Mouse (Mus musculus): Measurements from ENCODE around the gene Poglut1. TPM values are rescaled to one million over a fixed set of nuclear protein-coding genes. Genes with fewer than 3 reads are reported as not detected.

Gene Poglut1
- polyA plus RNA-seq, 1 experiment from 2014 or later, result 11.7 TPM

DNA sequence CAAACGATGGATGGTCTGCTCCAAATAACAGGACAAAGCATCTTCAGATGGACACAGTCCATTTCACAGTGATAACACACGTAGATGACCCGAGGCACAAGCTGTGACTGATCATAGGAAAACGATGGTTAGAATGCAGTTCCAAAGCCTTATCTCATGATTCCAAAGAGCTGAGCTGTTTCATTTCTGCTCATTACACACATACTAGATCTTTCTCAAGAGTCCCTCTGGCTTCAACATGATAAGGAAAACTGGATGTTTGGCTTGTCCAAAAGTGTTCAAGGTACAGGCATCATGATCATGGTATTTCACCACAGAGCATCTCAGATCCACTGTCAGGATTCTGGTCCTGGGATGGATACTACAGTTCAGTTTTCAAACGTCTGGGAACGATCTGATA lies 23.8 kb downstream of the Poglut1 start:
- H3K4me1 ChIP-seq (replicated peaks), result peaks cover 13% of the 10 kb centered on the region
- WGBS (ENCODE audit: insufficient replicate concordance), result 68% methylated on average over 6 of the region's 6 CpGs
- no peak overlapping the region for H3K27ac ChIP-seq
- no peak overlapping the region for H3K9ac ChIP-seq
- H3K36me3 ChIP-seq, result peaks cover 39% of the 10 kb centered on the region
- no peak overlapping the region for H3K4me2 ChIP-seq
- no peaks in the 10 kb centered on the region for H3K27me3 ChIP-seq
- ATAC-seq (ENCODE audit: low read depth) (no peak), DNase-seq (no peak)
- H3K9me3 ChIP-seq (replicated peaks), result no peaks in the 10 kb centered on the region
- no peak overlapping the region for H3K4me3 ChIP-seq (replicated peaks)

DNA sequence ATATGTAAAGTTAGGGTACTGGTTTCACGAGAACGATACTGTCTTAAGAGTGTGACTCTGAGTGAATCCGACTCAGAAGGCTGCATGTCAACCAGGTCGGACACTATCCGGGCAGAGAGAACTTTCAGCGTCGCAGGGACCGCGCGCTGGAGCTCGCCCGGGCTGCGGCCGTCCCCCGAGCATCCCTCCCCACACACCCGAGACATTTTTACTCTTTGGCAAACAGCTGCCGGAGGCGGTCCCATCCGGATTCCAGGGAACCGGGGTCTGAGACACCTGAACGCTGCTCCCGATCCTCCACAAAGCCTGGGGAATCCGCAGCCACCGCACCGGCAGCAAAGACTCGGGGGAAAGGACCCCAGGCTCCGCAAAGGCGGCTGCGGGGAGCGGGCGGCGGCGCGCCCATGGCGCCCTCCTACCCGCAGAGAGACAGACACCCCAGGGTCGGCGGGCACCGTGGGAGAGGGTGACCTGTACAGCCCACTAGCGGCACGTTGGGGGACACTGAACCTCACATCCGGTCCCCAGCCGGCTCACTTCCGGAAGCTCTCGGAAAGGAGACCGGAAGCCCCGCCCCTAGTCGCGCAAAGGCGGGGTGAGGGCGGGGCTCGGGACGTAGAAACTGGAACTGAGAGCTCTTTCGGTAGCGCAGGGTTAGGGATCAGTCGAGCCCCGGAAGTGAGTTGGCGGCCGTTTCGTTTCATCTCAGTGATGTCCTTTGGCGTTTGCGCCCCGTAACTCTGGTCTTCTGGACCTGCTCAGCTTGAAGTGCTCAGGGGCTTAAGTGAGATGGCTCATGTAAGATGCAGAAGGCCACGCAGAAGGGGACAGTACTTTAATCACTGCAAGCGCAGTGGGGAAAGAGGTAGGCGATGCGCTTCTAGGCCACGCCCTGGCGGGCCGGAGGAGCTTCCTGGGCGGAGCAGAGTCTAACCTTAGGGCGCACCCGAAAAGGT lies 27.7 kb downstream of the Poglut1 start, which contains the start of gene Timmdc1:
Gene Timmdc1, minus strand, starts transcription at position 535 of the 956 bp plus-strand sequence.
- no peaks in the 10 kb centered on the region for H3K27me3 ChIP-seq
- H3K36me3 ChIP-seq, result peaks cover 29% of the 10 kb centered on the region
- H3K9me3 ChIP-seq (replicated peaks), result no peaks in the 10 kb centered on the region
- peak within 1 kb of the TSS; percentile 89 for H3K4me3 ChIP-seq (replicated peaks)
- H3K4me2 ChIP-seq, result peak within 1 kb of the TSS; percentile 88
- peaks cover 24% of the 10 kb centered on the region for H3K4me1 ChIP-seq (replicated peaks)
- WGBS (ENCODE audit: insufficient replicate concordance), result under 1% methylated on average over 73 of the region's 73 CpGs
- DNase-seq (peak; percentile 78), ATAC-seq (ENCODE audit: low read depth) (peak; percentile 98)
- peak within 1 kb of the TSS; percentile 96 for H3K27ac ChIP-seq
- H3K9ac ChIP-seq, result peak within 1 kb of the TSS; percentile 93

GRCm38 (mm10) chr16:38521211-38521987 lies 28.7 kb downstream of the Poglut1 start:
- 25% methylated on average over 8 of the region's 8 CpGs for WGBS (ENCODE audit: insufficient replicate concordance)
- H3K4me2 ChIP-seq, result peak overlapping the region; percentile 88
- DNase-seq (no peak), ATAC-seq (ENCODE audit: low read depth) (no peak)
- H3K9me3 ChIP-seq (replicated peaks), result no peaks in the 10 kb centered on the region
- 0 out of 2 replicates have a peak overlapping the region, but pooled peaks have one; percentile 96 for H3K27ac ChIP-seq
- peak overlapping the region; percentile 89 for H3K4me3 ChIP-seq (replicated peaks)
- peaks cover 30% of the 10 kb centered on the region for H3K36me3 ChIP-seq
- H3K27me3 ChIP-seq, result no peaks in the 10 kb centered on the region
- H3K4me1 ChIP-seq (replicated peaks), result peaks cover 24% of the 10 kb centered on the region
- peak overlapping the region; percentile 93 for H3K9ac ChIP-seq

GRCm38 (mm10) chr16:38519140-38519539 lies 30.9 kb downstream of the Poglut1 start:
- 95% methylated on average over 2 of the region's 2 CpGs for WGBS (ENCODE audit: insufficient replicate concordance)

DNA sequence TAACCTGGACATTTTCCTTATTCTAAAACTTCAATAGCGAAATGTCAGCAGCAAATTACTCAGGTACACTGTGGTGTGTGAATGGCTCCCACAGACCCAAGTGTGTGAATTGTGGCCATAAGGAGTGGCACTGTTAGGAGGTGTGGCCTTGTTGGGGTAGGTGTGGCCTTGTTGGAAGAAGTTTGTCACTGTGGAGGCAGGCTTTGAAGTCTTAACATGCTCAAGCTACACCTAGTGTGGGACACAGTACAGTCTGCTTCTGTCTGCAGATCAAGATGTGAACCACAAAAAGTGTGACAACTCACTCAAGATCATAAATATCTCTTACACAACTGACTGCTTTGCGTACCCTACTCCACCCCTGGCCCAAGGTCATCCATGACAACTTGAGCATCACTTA lies 39.2 kb downstream of the Poglut1 start:
- WGBS (ENCODE audit: insufficient replicate concordance), result 83% methylated on average over 2 of the region's 2 CpGs
- Histone ChIP-seq H3K4me1 (replicated peaks) (no peaks in the 10 kb centered on the region), H3K9me3 (replicated peaks) (no peaks in the 10 kb centered on the region), H3K27me3 (no peaks in the 10 kb centered on the region), H3K27ac (no peak overlapping the region), H3K4me2 (no peak overlapping the region), H3K4me3 (replicated peaks) (no peak overlapping the region), H3K9ac (no peak overlapping the region), H3K36me3 (peaks cover 65% of the 10 kb centered on the region)
- no peak for DNase-seq
- no peak for ATAC-seq (ENCODE audit: low read depth)

More at GRCm38 (mm10) chr16:38519140-38519539, 30.9 kb downstream of the Poglut1 start:
- Histone ChIP-seq H3K27ac (no peak overlapping the region), H3K4me1 (replicated peaks) (peaks cover 24% of the 10 kb centered on the region), H3K36me3 (peaks cover 33% of the 10 kb centered on the region), H3K9ac (no peak overlapping the region), H3K27me3 (no peaks in the 10 kb centered on the region), H3K4me3 (replicated peaks) (no peak overlapping the region), H3K9me3 (replicated peaks) (no peaks in the 10 kb centered on the region), H3K4me2 (no peak overlapping the region)
- ATAC-seq (ENCODE audit: low read depth) (no peak), DNase-seq (no peak)

DNA sequence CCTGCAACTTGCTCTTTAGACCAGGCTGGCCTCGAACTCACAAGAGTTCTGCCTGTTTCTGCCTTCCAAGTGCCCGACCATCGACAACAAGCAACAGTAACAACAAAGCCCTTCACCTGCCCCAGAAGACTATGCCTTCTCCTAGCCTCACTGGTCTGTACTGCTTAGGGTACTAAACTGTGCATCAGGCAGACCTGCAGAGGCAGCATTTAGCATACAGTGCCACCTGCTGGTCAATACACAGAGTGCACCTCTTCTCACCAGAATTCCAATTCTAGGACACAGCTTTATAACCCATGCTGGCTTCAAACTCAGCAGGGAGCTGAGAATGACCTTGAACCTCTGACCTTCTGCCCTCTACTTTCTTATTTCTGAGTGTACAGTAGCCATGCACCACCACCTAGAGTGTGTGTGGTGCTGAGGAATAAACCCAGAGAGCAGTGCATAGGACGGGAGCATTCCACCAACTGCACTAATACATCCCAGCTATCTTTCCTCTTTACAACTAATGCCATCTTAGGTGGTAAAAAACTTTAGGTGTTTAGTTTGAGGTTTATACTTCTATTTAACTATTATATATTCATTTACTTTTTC lies 43.9 kb downstream of the Poglut1 start:
- ATAC-seq (ENCODE audit: low read depth) (peak; percentile 59; the same call in 1 of the 2 replicates), DNase-seq (no peak)
- Histone ChIP-seq H3K36me3 (peaks cover 64% of the 10 kb centered on the region), H3K27ac (no peak overlapping the region), H3K9me3 (replicated peaks) (no peaks in the 10 kb centered on the region), H3K4me2 (no peak overlapping the region), H3K9ac (no peak overlapping the region), H3K4me1 (replicated peaks) (no peaks in the 10 kb centered on the region), H3K4me3 (replicated peaks) (no peak overlapping the region), H3K27me3 (no peaks in the 10 kb centered on the region)
- WGBS (ENCODE audit: insufficient replicate concordance), result 60% methylated on average over 4 of the region's 4 CpGs

DNA sequence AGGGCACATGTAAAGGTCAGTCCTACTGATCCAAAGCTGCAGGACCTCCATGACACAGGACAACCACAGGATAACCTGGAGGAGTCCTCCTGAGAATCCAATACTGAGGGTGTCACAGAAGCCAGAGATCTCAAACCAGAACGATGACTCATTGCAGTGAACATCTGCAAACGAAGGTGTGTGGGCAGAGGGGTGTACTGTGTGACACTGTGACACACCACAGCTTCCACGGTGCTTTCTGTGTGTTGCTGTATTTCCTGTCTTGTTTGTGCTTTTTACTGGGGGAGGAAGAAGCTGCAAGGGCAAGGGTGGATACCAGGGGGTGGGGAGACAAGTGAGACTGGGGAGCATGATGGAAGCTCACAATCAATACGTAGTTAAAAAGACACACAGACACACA lies 46.5 kb downstream of the Poglut1 start:
- Histone ChIP-seq H3K27ac (no peak overlapping the region), H3K9me3 (replicated peaks) (no peaks in the 10 kb centered on the region), H3K4me3 (replicated peaks) (no peak overlapping the region), H3K4me1 (replicated peaks) (no peaks in the 10 kb centered on the region), H3K4me2 (no peak overlapping the region), H3K27me3 (no peaks in the 10 kb centered on the region), H3K36me3 (peaks cover 62% of the 10 kb centered on the region), H3K9ac (no peak overlapping the region)
- ATAC-seq (ENCODE audit: low read depth) (no peak), DNase-seq (no peak)
- 75% methylated on average over 4 of the region's 4 CpGs for WGBS (ENCODE audit: insufficient replicate concordance)

DNA sequence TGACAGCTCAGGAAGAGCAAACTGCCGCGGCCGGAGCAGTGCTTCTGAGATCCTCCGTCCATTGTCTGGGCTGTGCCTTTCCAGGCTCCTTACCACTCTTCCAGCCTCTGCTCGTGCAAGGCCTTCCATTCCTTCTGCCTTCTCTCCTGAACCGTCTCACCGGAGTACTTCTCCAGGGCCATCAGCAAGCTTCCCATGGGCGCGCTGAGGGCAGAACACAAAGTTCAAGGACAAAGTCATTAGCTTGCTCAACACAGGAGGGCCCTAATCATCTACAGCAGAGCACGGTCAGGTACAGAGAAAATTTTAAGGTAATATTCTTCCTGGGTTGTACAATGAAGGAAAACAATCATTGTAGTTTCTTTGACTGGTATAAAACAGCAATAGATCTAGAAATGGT lies 47.6 kb downstream of the Poglut1 start:
- H3K4me2 ChIP-seq, result no peak overlapping the region
- peaks cover 57% of the 10 kb centered on the region for H3K36me3 ChIP-seq
- WGBS (ENCODE audit: insufficient replicate concordance), result 81% methylated on average over 10 of the region's 10 CpGs
- no peak overlapping the region for H3K9ac ChIP-seq
- ATAC-seq (ENCODE audit: low read depth) (no peak), DNase-seq (no peak)
- H3K27ac ChIP-seq, result no peak overlapping the region
- H3K4me1 ChIP-seq (replicated peaks), result no peaks in the 10 kb centered on the region
- no peak overlapping the region for H3K4me3 ChIP-seq (replicated peaks)
- H3K9me3 ChIP-seq (replicated peaks), result no peaks in the 10 kb centered on the region
- no peaks in the 10 kb centered on the region for H3K27me3 ChIP-seq

DNA sequence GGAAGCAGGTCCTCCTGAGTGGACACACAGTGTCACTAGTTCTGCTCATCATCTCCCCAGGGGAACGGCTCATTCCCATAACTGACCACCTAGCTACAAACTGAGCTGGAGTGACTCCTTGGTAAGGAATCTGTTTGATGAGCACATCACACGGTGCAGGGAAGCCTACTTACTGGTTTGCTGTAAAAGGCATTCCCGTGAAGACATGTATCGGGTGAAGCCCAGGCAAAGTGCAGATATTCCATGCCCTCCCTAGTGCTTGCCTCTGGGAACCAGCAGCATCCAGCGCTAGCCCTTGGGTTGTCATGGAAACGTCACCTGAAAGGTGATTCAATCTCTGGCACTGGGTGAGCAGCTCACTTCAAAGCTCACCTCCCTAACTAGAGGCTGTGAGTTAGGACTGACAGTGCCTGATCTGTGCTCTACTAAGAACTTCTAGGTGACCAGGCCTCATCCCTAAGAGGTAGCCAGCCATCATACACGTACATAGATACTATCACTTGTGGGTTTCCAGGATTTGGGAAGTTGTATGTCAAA lies 53.4 kb downstream of the Poglut1 start:
- Histone ChIP-seq H3K4me1 (replicated peaks) (no peaks in the 10 kb centered on the region), H3K4me3 (replicated peaks) (no peak overlapping the region), H3K27ac (no peak overlapping the region), H3K27me3 (no peaks in the 10 kb centered on the region), H3K9me3 (replicated peaks) (no peaks in the 10 kb centered on the region), H3K36me3 (peaks cover 33% of the 10 kb centered on the region), H3K4me2 (no peak overlapping the region), H3K9ac (no peak overlapping the region)
- no peak for DNase-seq
- no peak for ATAC-seq (ENCODE audit: low read depth)
- 76% methylated on average over 7 of the region's 7 CpGs for WGBS (ENCODE audit: insufficient replicate concordance)

GRCm38 (mm10) chr16:38493890-38494289 lies 56.2 kb downstream of the Poglut1 start:
- DNase-seq (no peak), ATAC-seq (ENCODE audit: low read depth) (no peak)
- Histone ChIP-seq H3K9ac (no peak overlapping the region), H3K4me1 (replicated peaks) (no peaks in the 10 kb centered on the region), H3K27me3 (no peaks in the 10 kb centered on the region), H3K36me3 (peaks cover 19% of the 10 kb centered on the region), H3K9me3 (replicated peaks) (no peaks in the 10 kb centered on the region), H3K4me2 (no peak overlapping the region), H3K4me3 (replicated peaks) (no peak overlapping the region), H3K27ac (no peak overlapping the region)
- 74% methylated on average over 10 of the region's 10 CpGs for WGBS (ENCODE audit: insufficient replicate concordance)

- peaks cover 11% of the 10 kb centered on the region for H3K36me3 ChIP-seq
- DNase-seq, result no peak
- no peak overlapping the region for H3K9ac ChIP-seq
- no peaks in the 10 kb centered on the region for H3K9me3 ChIP-seq (replicated peaks)
- no peak overlapping the region for H3K4me3 ChIP-seq (replicated peaks)
- H3K4me2 ChIP-seq, result no peak overlapping the region
- no peaks in the 10 kb centered on the region for H3K4me1 ChIP-seq (replicated peaks)
- no peak overlapping the region for H3K27ac ChIP-seq
- no peak for ATAC-seq (ENCODE audit: low read depth)
- no peaks in the 10 kb centered on the region for H3K27me3 ChIP-seq
- WGBS (ENCODE audit: insufficient replicate concordance), result 69% methylated on average over 3 of the region's 3 CpGs
Measured at GRCm38 (mm10) chr16:38492551-38492950, 57.5 kb downstream of the Poglut1 start.

Data from liver, embryonic 13.5 days (tissue).